Mouse (Mus musculus) myocyte (in vitro differentiated cells): ENCODE measurements around the gene Frmpd1.

Experiments used
- CEBPB ChIP-seq: IDR thresholded peaks from 2 replicates; pipeline ENCODE4 v1.6.1; 2011; ENCODE audit warnings: mild to moderate bottlenecking, moderate library complexity; ENCODE audit not compliant: poor library complexity, insufficient read depth, severe bottlenecking
- E2F4 ChIP-seq: IDR thresholded peaks from one replicate; pipeline ENCODE4 v1.6.1; 2011; ENCODE audit warnings: mild to moderate bottlenecking, control low read depth, moderate library complexity; ENCODE audit not compliant: insufficient read depth
- MAX ChIP-seq: IDR thresholded peaks from one replicate; pipeline ENCODE4 v1.6.1; 2011; ENCODE audit warnings: low read depth, mild to moderate bottlenecking, control low read depth
- MYOD1 ChIP-seq, 3 experiments: IDR thresholded peaks; one replicate each; pipeline ENCODE4 v1.6.1; 2011; ENCODE audit warnings: control low read depth in 2 of 3, low read depth in 2 of 3, mild to moderate bottlenecking in 2 of 3, moderate library complexity in 1 of 3; ENCODE audit not compliant: insufficient read length in 2 of 3, control insufficient read depth in 1 of 3
- MYOG ChIP-seq, 3 experiments: IDR thresholded peaks; one replicate each; pipeline ENCODE4 v1.6.1; 2011; ENCODE audit warnings: control low read depth in 2 of 3, low read depth in 2 of 3, mild to moderate bottlenecking in 2 of 3; ENCODE audit not compliant: insufficient read length in 2 of 3, control insufficient read depth in 1 of 3, insufficient read depth in 1 of 3
- POLR2A ChIP-seq: IDR thresholded peaks from one replicate; pipeline ENCODE4 v1.6.1; 2011; ENCODE audit warnings: low read depth, mild to moderate bottlenecking, control low read depth, moderate library complexity; ENCODE audit not compliant: insufficient read length
- POLR2AphosphoS2 ChIP-seq: IDR thresholded peaks from one replicate; pipeline ENCODE4 v1.6.1; 2011; ENCODE audit warnings: low read depth, control low read depth; ENCODE audit not compliant: insufficient read length
- SRF ChIP-seq: IDR thresholded peaks from one replicate; pipeline ENCODE4 v1.6.1; 2011; ENCODE audit warnings: low read depth; ENCODE audit not compliant: control insufficient read depth, insufficient read length
- TCF12 ChIP-seq: IDR thresholded peaks from one replicate; pipeline ENCODE4 v1.6.1; 2011; ENCODE audit warnings: mild to moderate bottlenecking, control low read depth; ENCODE audit not compliant: poor library complexity, insufficient read depth, severe bottlenecking
- TCF3 ChIP-seq: IDR thresholded peaks from one replicate; pipeline ENCODE4 v1.6.1; 2011; ENCODE audit warnings: low read depth, control low read depth; ENCODE audit not compliant: insufficient read length
- USF1 ChIP-seq: IDR thresholded peaks from one replicate; pipeline ENCODE4 v1.6.1; 2011; ENCODE audit warnings: low read depth, mild to moderate bottlenecking, control low read depth, moderate library complexity

DNA sequence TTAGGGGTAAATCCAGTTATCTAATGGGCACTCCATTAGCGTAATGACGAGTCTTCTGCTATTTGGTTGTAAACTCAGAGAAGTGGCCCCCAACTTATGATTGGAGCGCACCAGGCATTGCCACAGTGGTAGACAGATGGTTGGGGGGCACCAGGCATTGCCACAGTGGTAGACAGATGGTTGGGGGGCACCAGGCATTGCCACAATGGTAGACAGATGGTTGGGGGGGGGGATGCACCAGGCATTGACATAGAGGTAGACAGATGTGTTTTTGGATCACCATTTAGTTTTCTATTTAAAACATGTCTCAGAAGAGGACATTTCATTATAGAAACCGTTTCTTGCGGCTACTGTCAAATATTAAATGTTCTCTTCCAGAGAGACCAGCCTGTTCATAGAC, 53.6 kb downstream of the Frmpd1 start:
- TF ChIP-seq MYOD1 (IDR thresholded peaks at IDR 0.05; ENCODE audit: control insufficient read depth in 1 of 3, insufficient read length in 2 of 3, low read depth in 2 of 3) (peak in 1 of 3 experiments; percentile 21), MAX (no peak), MYOG (IDR thresholded peaks at IDR 0.05; ENCODE audit: control insufficient read depth in 1 of 3, insufficient read depth in 1 of 3, insufficient read length in 2 of 3, low read depth in 2 of 3) (no peak), POLR2A (no peak), TCF12 (no peak), POLR2AphosphoS2 (no peak), USF1 (no peak), E2F4 (no peak), CEBPB (no peak), SRF (no peak), TCF3 (no peak)
